Mouse (Mus musculus) hindbrain, embryonic 12.5 days (tissue): ENCODE results near the gene Dgkk. TPM values are rescaled to one million over a fixed set of nuclear protein-coding genes. Genes with fewer than 3 reads are reported as not detected.
"Not testable (repeated sequence)": the region's sequence is repeated elsewhere in the genome, so short reads cannot be mapped to it uniquely, and the experiment has no call there.

Experiments used
- ATAC-seq: fragments of 200-750 bp; cut with Nextera tagmentation; 2 replicates; pipeline ENCODE4 v1.8.0; 2017; ENCODE audit warnings: moderate TSS enrichment; ENCODE audit not compliant: low FRiP score
- H3K27ac ChIP-seq: fragments of 300-500 bp; sonication (generic); 2 replicates; pipeline ENCODE4 v1.5.1; 2016; ENCODE audit warnings: mild to moderate bottlenecking
- H3K27me3 ChIP-seq: fragments of 300-500 bp; sonication (generic); 2 replicates; pipeline ENCODE4 v1.6.1; 2016; ENCODE audit warnings: mild to moderate bottlenecking
- H3K36me3 ChIP-seq: fragments of 300-500 bp; sonication (generic); 2 replicates; pipeline ENCODE4 v1.6.1; 2016; ENCODE audit warnings: mild to moderate bottlenecking
- H3K4me1 ChIP-seq: fragments of 300-500 bp; sonication (generic); 2 replicates; pipeline ENCODE4 v1.6.1; 2016
- H3K4me2 ChIP-seq: fragments of 300-500 bp; sonication (generic); replicated peaks from 2 replicates; pipeline ENCODE4 v1.6.1; 2016; ENCODE audit warnings: mild to moderate bottlenecking
- H3K4me3 ChIP-seq: fragments of 300-500 bp; sonication (generic); 2 replicates; pipeline ENCODE4 v1.5.1; 2016; ENCODE audit warnings: mild to moderate bottlenecking
- H3K9ac ChIP-seq: fragments of 300-500 bp; sonication (generic); 2 replicates; pipeline ENCODE4 v1.6.1; 2016; ENCODE audit warnings: mild to moderate bottlenecking, moderate library complexity
- H3K9me3 ChIP-seq: fragments of 300-500 bp; sonication (generic); replicated peaks from 2 replicates; pipeline ENCODE4 v1.6.1; 2016; ENCODE audit warnings: mild to moderate bottlenecking
- WGBS: fragments of 180-500 bp; shearing (Covaris S2); methylation state at CpG from one replicate; pipeline ENCODE4 v1.1.7; 2016; 5-methylcytosine and 5-hydroxymethylcytosine counted together
- polyA plus RNA-seq: library from polyadenylated mRNA; unstranded; fragments of >200 nt; fragmentation: Nextera tagmentation; extraction: Ambion mirVana; gene quantifications from 2 replicates; pipeline ENCODE4 v1.2.1, GENCODE M21; 2016

Dgkk gene
- polyA plus RNA-seq, 1 experiment from 2014 or later: 0.49 TPM

GRCm38 (mm10) chrX:6922165-6922564 is 143.1 kb downstream of the Dgkk start:
- WGBS: 76% methylated on average over 5 of the region's 5 CpGs
- no peaks in the 10 kb centered on the region for H3K9me3 ChIP-seq
- no peaks in the 10 kb centered on the region for H3K27me3 ChIP-seq
- no peak overlapping the region for H3K4me2 ChIP-seq
- no peak overlapping the region for H3K9ac ChIP-seq
- no peaks in the 10 kb centered on the region for H3K4me1 ChIP-seq
- no peaks in the 10 kb centered on the region for H3K36me3 ChIP-seq
- H3K27ac ChIP-seq: no peak overlapping the region
- no peak overlapping the region for H3K4me3 ChIP-seq
- no peak for ATAC-seq

GRCm38 (mm10) chrX:6926224-6926623 is 147.1 kb downstream of the Dgkk start:
- H3K9me3 ChIP-seq: no peaks in the 10 kb centered on the region
- no peaks in the 10 kb centered on the region for H3K27me3 ChIP-seq
- H3K9ac ChIP-seq: no peak overlapping the region
- no peak for ATAC-seq
- no peak overlapping the region for H3K4me2 ChIP-seq
- no peak overlapping the region for H3K4me3 ChIP-seq
- H3K36me3 ChIP-seq: no peaks in the 10 kb centered on the region
- H3K4me1 ChIP-seq: no peaks in the 10 kb centered on the region
- H3K27ac ChIP-seq: no peak overlapping the region
- WGBS: 81% methylated on average over 4 of the region's 4 CpGs

GRCm38 (mm10) chrX:6968598-6968997 is 189.5 kb downstream of the Dgkk start:
- Histone ChIP-seq H3K36me3 (no peaks in the 10 kb centered on the region), H3K27me3 (no peaks in the 10 kb centered on the region), H3K4me1 (no peaks in the 10 kb centered on the region), H3K4me2 (no peak overlapping the region), H3K4me3 (no peak overlapping the region), H3K9me3 (no peaks in the 10 kb centered on the region), H3K27ac (no peak overlapping the region), H3K9ac (no peak overlapping the region)
- WGBS: 79% methylated on average over 3 of the region's 3 CpGs
- ATAC-seq: no peak

- H3K9ac ChIP-seq: no peak overlapping the region
- H3K36me3 ChIP-seq: no peaks in the 10 kb centered on the region
- no peaks in the 10 kb centered on the region for H3K9me3 ChIP-seq
- H3K27me3 ChIP-seq: no peaks in the 10 kb centered on the region
- no peak overlapping the region for H3K4me3 ChIP-seq
- WGBS: 60% methylated on average over 1 of the region's 1 CpGs
- ATAC-seq: no peak
- no peak overlapping the region for H3K27ac ChIP-seq
- H3K4me1 ChIP-seq: no peaks in the 10 kb centered on the region
- H3K4me2 ChIP-seq: no peak overlapping the region
Measured at GRCm38 (mm10) chrX:6971956-6972355, 192.8 kb downstream of the Dgkk start.

- WGBS: 79% methylated on average over 4 of the region's 4 CpGs
- H3K27ac ChIP-seq, H3K27me3 ChIP-seq, H3K4me2 ChIP-seq, H3K9me3 ChIP-seq, H3K9ac ChIP-seq, H3K4me3 ChIP-seq, H3K36me3 ChIP-seq, ATAC-seq, H3K4me1 ChIP-seq: not testable (repeated sequence)
Measured at GRCm38 (mm10) chrX:6983916-6984315, 204.8 kb downstream of the Dgkk start.
